Mouse (Mus musculus) G1E (cell line): ENCODE measurements around the gene Taldo1.
"Not testable (repeated sequence)": the region's sequence is repeated elsewhere in the genome, so short reads cannot be mapped to it uniquely, and the experiment has no call there.

Source experiments
- CTCF ChIP-seq: IDR thresholded peaks from 2 replicates; pipeline ENCODE4 v1.5.1; 2012; ENCODE audit warnings: low read depth, low read length, inconsistent platforms, mixed read lengths
- TAL1 ChIP-seq: conservative IDR thresholded peaks from 2 replicates; pipeline ENCODE4 v1.6.1; 2012; ENCODE audit warnings: low read depth, low read length, inconsistent platforms, mixed read lengths

DNA sequence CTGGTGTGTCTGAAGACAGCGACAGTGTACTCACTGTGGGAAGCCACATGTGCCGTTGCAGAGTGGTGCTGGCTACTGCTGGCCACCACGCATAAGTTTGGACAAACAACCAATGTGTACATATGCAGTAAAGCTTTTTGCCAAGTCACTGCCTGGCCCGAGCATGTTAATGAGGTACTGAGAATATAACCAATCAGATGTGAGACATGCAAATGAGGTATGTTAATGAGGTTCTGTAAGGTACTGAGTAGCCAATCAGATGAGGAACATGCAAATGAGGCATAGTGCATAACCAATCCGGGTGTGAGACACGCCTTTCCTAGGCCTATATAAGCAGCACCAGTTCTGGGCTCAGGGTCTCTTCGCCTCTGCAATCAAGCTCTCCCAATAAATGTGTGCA, 15.7 kb downstream of the Taldo1 start:
- TF ChIP-seq CTCF, TAL1: not testable (repeated sequence)
